Mouse (Mus musculus) embryonic fibroblast, embryonic 13.5 days (primary cell): ENCODE measurements at regions not wholly inside any gene's neighbourhood (a gene's known extent, or its start where the extent isn't known, plus 50 kb on each side); places are given as distances from the start of the nearest gene placed in this dataset.

Experiments used
- CTCF ChIP-seq: IDR thresholded peaks from 2 replicates; pipeline ENCODE4 v1.5.1; 2011; ENCODE audit warnings: mild to moderate bottlenecking, control low read depth, low read length, moderate library complexity, borderline replicate concordance; ENCODE audit not compliant: insufficient read depth
- POLR2A ChIP-seq: IDR thresholded peaks from 2 replicates; pipeline ENCODE4 v1.6.1; 2011; ENCODE audit warnings: low read depth, mild to moderate bottlenecking, control low read depth, low read length, moderate library complexity

DNA sequence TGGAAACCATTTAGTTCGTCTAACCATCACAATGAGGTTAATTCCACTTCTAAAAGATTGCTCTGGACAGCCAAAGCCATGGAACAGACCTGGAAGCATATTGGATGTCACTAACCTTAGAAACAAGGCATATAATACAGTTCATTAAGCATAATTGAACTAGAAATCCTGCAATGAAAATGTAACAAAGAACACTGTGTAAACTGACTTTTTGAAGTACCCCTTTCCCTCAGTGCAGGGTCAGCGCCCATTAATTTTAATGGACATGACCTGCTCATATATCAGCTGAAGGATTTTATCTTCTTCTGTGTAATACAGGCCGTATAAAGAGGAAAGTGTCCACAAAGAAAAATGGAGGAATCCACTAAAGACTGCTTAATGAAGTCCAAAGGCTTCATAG lies 263.7 kb downstream of the Tpbg start:
- TF ChIP-seq CTCF: no peak
- TF ChIP-seq POLR2A: no peak
